Mouse (Mus musculus): Measurements from ENCODE around the gene Cd200r1. TPM values are rescaled to one million over a fixed set of nuclear protein-coding genes. Genes with fewer than 3 reads are reported as not detected.

Gene Cd200r1
- 1 to 10 TPM in 1 of 4 experiments, under 1 TPM in 3; 0.67 to 1.0 (median 0.91) TPM for total RNA-seq (2022)

- no peak for DNase-seq (ENCODE audit: low spot score in 2 of 2)
Measured at GRCm38 (mm10) chr16:44765555-44766319, at the start of gene Cd200r1. Cd200r1 (plus strand) TSS chr16:44765736.

GRCm38 (mm10) chr16:44716305-44717140 is 49.0 kb upstream of the Cd200r1 start:
- no peak for DNase-seq (ENCODE audit: low spot score in 2 of 2)

DNA sequence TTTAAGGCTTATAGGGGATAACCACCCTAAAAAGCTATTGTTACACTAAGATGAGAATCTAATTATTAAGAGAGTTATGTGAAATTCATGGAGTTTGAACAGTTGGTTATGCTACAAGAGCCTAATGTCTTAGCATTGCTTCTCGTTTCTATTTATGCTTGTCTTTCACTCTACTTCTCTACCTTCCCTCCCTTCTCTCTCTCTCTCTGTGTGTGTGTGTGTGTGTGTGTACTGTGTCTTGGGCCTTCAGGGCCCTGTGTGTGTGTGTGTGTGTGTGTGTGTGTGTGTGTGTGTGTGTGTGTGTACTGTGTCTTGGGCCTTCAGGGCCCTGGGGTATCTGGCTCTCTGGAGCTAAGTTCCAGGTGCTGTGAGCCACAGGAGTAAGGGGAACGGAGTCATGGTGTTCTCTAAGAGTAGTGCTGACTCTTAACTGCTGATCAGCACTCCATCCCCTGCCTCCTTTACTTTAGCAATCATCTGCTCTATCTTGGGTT is 48.3 kb upstream of the Cd200r1 start:
- DNase-seq (ENCODE audit: low spot score in 2 of 2), result no peak

- no peak for DNase-seq (ENCODE audit: low spot score in 2 of 2)
Measured at GRCm38 (mm10) chr16:44717838-44718237, 47.7 kb upstream of the Cd200r1 start.

- DNase-seq (ENCODE audit: low spot score in 2 of 2), result no peak
Measured at GRCm38 (mm10) chr16:44719349-44719748, 46.2 kb upstream of the Cd200r1 start.

GRCm38 (mm10) chr16:44720518-44720917 is 45.0 kb upstream of the Cd200r1 start:
- no peak for DNase-seq (ENCODE audit: low spot score in 2 of 2)

DNA sequence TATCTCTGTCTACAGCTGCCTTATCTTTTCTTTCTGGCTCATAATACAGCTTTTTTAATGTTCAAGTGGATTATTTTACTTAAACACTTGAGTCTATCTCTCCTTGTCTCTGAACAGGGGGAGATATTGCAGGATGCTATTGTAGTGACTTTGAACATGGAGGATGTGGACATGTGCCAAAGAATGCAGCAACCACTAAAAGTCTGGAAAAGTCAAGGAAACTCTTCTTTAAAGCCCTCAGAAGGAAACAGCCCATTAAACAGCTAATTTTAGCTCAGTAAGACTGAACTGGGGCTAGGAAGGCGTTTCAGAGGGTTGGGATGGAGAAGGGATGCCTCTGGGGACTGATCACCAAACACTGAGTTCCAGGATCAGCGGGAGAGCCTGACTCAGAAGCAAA is 42.9 kb upstream of the Cd200r1 start:
- no peak for DNase-seq (ENCODE audit: low spot score in 2 of 2)

- DNase-seq (ENCODE audit: low spot score in 2 of 2), result peak; percentile 92 to 96
Measured at GRCm38 (mm10) chr16:44724083-44724787, 41.3 kb upstream of the Cd200r1 start, which contains the start of gene Nepro. Nepro (plus strand) TSS chr16:44724301.

DNA sequence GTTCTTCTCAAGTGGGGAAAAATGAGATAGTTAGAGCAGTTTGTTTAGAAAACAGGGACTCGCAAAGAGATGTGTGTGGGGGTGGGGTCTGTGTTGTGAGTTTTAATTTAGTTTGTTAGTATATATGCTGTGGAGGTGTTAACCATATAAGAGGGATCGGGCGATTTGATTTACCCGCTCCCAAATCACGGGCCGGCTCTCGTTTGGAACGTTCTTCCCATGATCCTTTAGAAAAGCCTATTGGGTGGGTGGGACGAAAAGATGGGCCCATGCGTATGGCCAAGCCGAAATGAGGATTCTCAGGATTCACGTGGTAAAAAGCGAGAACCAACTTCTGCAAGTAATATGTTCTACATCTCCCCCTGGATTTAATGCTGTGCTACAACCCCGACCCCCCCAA is 40.7 kb upstream of the Cd200r1 start:
- no peak for DNase-seq (ENCODE audit: low spot score in 2 of 2)

- peak in 1 of 2 experiments; percentile 79 for DNase-seq (ENCODE audit: low spot score in 2 of 2)
Measured at GRCm38 (mm10) chr16:44725286-44726223, 40.0 kb upstream of the Cd200r1 start.

- no peak for DNase-seq (ENCODE audit: low spot score in 2 of 2)
Measured at GRCm38 (mm10) chr16:44727525-44727924, 38.0 kb upstream of the Cd200r1 start.

GRCm38 (mm10) chr16:44734059-44734458 is 31.5 kb upstream of the Cd200r1 start:
- no peak for DNase-seq (ENCODE audit: low spot score in 2 of 2)

GRCm38 (mm10) chr16:44735676-44736075 is 29.9 kb upstream of the Cd200r1 start:
- DNase-seq (ENCODE audit: low spot score in 2 of 2), result no peak

GRCm38 (mm10) chr16:44736118-44736517 is 29.4 kb upstream of the Cd200r1 start:
- DNase-seq (ENCODE audit: low spot score in 2 of 2), result no peak

DNA sequence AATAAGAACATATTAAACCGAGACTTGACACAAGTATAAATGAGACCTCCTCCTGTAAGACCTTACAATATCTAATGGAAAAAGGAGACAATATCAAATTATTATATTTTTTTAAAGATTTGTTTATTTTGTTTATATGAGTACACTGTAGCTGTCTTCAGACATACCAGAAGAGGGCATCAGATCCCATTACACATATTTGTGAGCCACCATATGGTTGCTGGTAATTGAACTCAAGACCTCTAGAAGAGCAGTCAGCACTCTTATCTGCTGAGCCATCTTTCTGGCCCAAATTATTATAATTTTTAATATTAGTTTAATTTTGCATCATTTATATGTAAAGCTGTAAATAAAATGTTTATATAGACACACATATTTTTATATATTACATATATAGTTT is 22.8 kb upstream of the Cd200r1 start:
- DNase-seq (ENCODE audit: low spot score in 2 of 2), result no peak

GRCm38 (mm10) chr16:44745471-44745865 is 20.1 kb upstream of the Cd200r1 start:
- no peak for DNase-seq (ENCODE audit: low spot score in 2 of 2)

DNA sequence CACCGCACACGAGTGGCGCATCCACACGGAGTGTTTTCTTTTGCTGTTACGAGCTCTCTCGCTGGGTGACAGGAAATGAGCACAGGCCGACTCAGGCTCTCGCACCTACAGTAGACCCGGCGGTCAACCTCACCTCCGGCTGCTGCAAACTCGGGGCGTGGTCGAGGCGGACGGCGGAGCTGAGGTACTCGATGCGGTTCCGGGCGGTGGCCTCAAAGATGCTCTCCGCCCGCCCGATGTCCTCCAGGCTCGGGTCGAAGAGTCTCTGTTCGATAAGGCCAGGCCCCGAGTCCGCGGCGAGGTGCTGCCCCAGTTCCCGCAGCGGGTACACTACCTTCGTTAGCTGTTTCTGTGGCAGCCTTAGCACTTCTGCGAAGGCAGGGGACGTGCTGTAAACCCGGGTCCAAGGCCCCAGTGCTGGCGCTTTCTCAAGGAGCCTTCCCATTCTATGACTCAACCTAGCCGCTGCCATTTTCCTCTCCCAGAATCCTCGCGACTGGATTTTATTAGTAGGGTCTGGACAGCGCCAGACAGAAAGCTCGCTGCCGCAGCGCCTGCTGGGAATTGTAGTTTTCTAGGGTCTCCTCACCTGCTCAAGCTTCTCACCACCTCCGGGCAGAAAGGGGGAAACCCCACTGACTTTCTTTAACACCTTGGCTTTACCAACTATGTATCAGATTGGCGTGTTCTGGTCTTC is 19.5 kb upstream of the Cd200r1 start, which contains the start of gene Gtpbp8:
Gene Gtpbp8, minus strand, starts transcription at position 498 of the 697 bp plus-strand sequence.
- DNase-seq (ENCODE audit: low spot score in 2 of 2), result peak; percentile 82 to 84

- DNase-seq (ENCODE audit: low spot score in 2 of 2), result no peak
Measured at GRCm38 (mm10) chr16:44748007-44748406, 17.5 kb upstream of the Cd200r1 start.

DNA sequence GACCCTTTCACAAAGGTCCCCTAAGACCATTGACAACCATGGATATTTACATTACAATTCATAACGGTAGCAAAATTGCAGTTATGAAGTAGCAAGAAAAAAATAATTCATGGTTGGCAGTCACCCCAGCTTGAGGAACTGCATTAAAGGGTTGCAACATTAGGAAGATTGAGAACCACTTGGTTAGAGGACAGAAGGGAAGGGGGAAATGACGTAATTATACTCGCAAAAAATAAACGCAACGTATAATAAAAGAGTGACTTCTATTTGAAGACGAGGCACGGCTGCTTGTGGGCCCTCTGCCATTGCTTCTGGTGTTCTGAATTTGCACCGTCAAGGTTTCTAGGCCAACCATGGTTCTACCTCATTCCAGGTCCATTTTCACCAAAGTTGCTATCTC is 7.8 kb upstream of the Cd200r1 start:
- DNase-seq (ENCODE audit: low spot score in 2 of 2), result no peak

- DNase-seq (ENCODE audit: low spot score in 2 of 2), result no peak
Measured at GRCm38 (mm10) chr16:44761811-44762210, 3.7 kb upstream of the Cd200r1 start.
